Mouse (Mus musculus): ENCODE results near the gene Dlg4. TPM values are rescaled to one million over a fixed set of nuclear protein-coding genes. Genes with fewer than 3 reads are reported as not detected.

The Dlg4 gene
- polyA plus RNA-seq (2016; fragmentation: Nextera tagmentation; extraction: Ambion mirVana): 13.8 and 15.5 TPM in 2 replicates

DNA sequence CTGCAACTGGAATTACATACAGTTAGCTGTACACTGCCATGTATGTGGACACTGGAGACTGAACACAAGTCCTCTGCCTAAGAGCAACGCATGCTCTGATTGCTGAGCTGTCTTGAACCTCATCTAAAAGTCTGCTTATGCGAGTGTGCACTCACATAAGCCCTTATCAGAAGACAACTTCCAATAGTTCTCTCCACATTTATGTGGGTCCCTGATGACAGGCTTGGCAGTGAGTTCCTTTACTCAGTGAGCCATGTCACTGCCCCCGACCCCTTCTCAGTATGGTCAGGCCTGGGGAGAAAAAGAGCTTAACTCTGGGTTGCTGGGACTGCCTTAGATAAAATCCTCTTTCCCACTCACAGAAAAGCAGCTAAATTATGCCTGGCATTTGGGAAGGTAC, at the start of gene Dlg4:
Gene Dlg4 (plus strand): TSS at position 274 of the 400 bp plus-strand sequence.
- no peaks in the 10 kb centered on the region for H3K27me3 ChIP-seq (ENCODE audit: poor library complexity, severe bottlenecking)
- peaks cover 23% of the 10 kb centered on the region for H3K36me3 ChIP-seq (replicated peaks)
- 73% methylated on average over 3 of the region's 3 CpGs for WGBS
- DNase-seq (ENCODE audit: extremely low spot score, low spot score): no peak
- H3K9me3 ChIP-seq: no peaks in the 10 kb centered on the region
- H3K4me3 ChIP-seq: peak within 1 kb of the TSS; percentile 77
- peaks cover 80% of the 10 kb centered on the region for H3K4me1 ChIP-seq
- H3K27ac ChIP-seq: peak within 1 kb of the TSS; percentile 96

- WGBS: 93% methylated on average over 4 of the region's 4 CpGs
- Histone ChIP-seq H3K4me3 (no peak overlapping the region), H3K27ac (no peak overlapping the region), H3K36me3 (replicated peaks) (peaks cover 61% of the 10 kb centered on the region), H3K4me1 (peaks cover 21% of the 10 kb centered on the region), H3K9me3 (no peaks in the 10 kb centered on the region), H3K27me3 (ENCODE audit: poor library complexity, severe bottlenecking) (peaks cover 47% of the 10 kb centered on the region)
- no peak for DNase-seq (ENCODE audit: extremely low spot score, low spot score)
These were observed 47.9 kb upstream of the Dlg4 start for GRCm38 (mm10) chr11:69968793-69969192.

DNA sequence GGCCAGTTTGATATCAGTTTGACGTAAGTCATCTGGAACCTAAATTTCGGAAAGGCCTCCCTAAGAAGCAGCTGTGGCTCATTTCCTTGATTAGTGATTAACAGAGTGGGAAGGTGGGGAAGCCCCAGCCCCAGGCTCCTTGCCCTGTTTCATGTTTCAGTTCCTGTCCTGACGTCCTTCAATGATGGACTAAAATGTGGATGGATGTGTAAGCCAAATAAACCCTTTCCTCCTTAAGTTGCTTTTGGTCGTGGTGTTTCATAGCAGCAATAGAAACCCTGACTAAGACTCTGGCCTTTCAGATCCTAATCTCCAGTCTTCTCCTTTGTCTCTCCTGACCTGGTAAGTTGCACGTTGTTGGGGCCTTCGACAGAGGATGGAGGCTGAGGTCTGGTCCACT, 46.5 kb upstream of the Dlg4 start:
- H3K4me1 ChIP-seq: peaks cover 16% of the 10 kb centered on the region
- 89% methylated on average over 6 of the region's 6 CpGs for WGBS
- peaks cover 75% of the 10 kb centered on the region for H3K36me3 ChIP-seq (replicated peaks)
- no peak overlapping the region for H3K4me3 ChIP-seq
- H3K27me3 ChIP-seq (ENCODE audit: poor library complexity, severe bottlenecking): peaks cover 32% of the 10 kb centered on the region
- no peaks in the 10 kb centered on the region for H3K9me3 ChIP-seq
- DNase-seq (ENCODE audit: extremely low spot score, low spot score): no peak
- no peak overlapping the region for H3K27ac ChIP-seq

GRCm38 (mm10) chr11:69970775-69971174, 46.0 kb upstream of the Dlg4 start:
- H3K4me3 ChIP-seq: no peak overlapping the region
- no peak overlapping the region for H3K27ac ChIP-seq
- peaks cover 12% of the 10 kb centered on the region for H3K4me1 ChIP-seq
- peaks cover 27% of the 10 kb centered on the region for H3K27me3 ChIP-seq (ENCODE audit: poor library complexity, severe bottlenecking)
- no peak for DNase-seq (ENCODE audit: extremely low spot score, low spot score)
- 95% methylated on average over 3 of the region's 3 CpGs for WGBS
- H3K36me3 ChIP-seq (replicated peaks): peaks cover 81% of the 10 kb centered on the region
- no peaks in the 10 kb centered on the region for H3K9me3 ChIP-seq

- Histone ChIP-seq H3K27me3 (ENCODE audit: poor library complexity, severe bottlenecking) (no peaks in the 10 kb centered on the region), H3K4me3 (no peak overlapping the region), H3K27ac (no peak overlapping the region), H3K4me1 (peaks cover 12% of the 10 kb centered on the region), H3K9me3 (no peaks in the 10 kb centered on the region), H3K36me3 (replicated peaks) (peaks cover 87% of the 10 kb centered on the region)
- no peak for DNase-seq (ENCODE audit: extremely low spot score, low spot score)
- 93% methylated on average over 2 of the region's 2 CpGs for WGBS
These were observed 41.8 kb upstream of the Dlg4 start for GRCm38 (mm10) chr11:69974907-69975306.

GRCm38 (mm10) chr11:69976271-69976670, 40.5 kb upstream of the Dlg4 start:
- WGBS: 84% methylated on average over 4 of the region's 4 CpGs
- Histone ChIP-seq H3K36me3 (replicated peaks) (peaks cover 79% of the 10 kb centered on the region), H3K9me3 (no peaks in the 10 kb centered on the region), H3K27me3 (ENCODE audit: poor library complexity, severe bottlenecking) (no peaks in the 10 kb centered on the region), H3K4me1 (peaks cover 14% of the 10 kb centered on the region), H3K4me3 (no peak overlapping the region), H3K27ac (no peak overlapping the region)
- DNase-seq (ENCODE audit: extremely low spot score, low spot score): no peak

- H3K4me3 ChIP-seq: peak overlapping the region; percentile 99
- H3K4me1 ChIP-seq: peaks cover 38% of the 10 kb centered on the region
- 5% methylated on average over 16 of the region's 16 CpGs for WGBS
- H3K9me3 ChIP-seq: no peaks in the 10 kb centered on the region
- no peaks in the 10 kb centered on the region for H3K27me3 ChIP-seq (ENCODE audit: poor library complexity, severe bottlenecking)
- no peak for DNase-seq (ENCODE audit: extremely low spot score, low spot score)
- peaks cover 66% of the 10 kb centered on the region for H3K36me3 ChIP-seq (replicated peaks)
- peak overlapping the region; percentile 99 for H3K27ac ChIP-seq
These were observed 36.9 kb upstream of the Dlg4 start for GRCm38 (mm10) chr11:69979827-69980195.

DNA sequence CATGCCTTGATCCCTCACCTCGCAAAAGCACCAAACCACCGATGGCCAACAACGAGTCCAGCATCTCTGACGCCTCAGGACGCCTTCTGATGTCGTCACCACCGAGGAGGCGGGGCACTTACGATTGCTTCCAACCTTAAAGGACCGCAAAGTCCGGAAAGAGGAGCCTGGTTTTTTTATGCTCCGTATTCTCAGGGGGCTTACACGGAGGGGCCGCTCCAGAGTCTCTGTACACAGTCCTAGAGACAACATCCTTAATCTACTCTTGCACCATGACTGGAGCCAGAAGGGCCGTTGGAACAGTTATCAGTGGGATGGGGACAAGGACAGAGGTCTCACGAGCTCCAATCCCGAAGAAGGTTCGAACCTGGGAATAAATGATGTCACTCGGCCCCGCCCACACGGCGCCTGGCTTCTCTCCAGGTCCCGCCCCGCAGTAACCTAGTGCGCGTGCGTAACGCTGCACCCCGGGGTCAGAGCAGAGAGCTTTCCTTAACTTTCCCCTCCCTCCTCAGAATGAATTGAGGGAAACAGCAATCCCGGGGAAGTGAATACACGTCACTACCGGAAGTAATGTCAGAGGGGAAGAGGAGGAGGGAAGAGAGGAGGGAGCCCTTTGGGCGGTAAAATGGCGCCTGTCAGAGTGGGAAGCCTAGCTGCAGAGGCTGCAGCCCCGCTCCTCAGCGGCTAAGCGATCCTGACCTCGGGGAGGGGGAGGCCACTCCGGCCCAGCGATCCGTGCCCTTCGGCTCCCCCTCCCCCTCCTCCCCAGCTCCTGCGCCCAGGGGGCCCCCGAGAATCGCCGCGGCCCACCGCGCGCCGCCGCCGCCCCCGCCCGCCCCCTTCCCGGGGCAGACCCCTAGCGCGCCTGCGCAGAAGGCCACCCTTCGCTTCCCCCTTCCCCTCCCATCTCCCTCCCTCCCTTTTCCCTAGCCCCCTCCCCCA, 36.3 kb upstream of the Dlg4 start:
- peaks cover 66% of the 10 kb centered on the region for H3K36me3 ChIP-seq (replicated peaks)
- WGBS: under 1% methylated on average over 39 of the region's 60 CpGs
- H3K4me3 ChIP-seq: peak overlapping the region; percentile 99
- DNase-seq (ENCODE audit: extremely low spot score, low spot score): peak; percentile 99
- peaks cover 38% of the 10 kb centered on the region for H3K4me1 ChIP-seq
- no peaks in the 10 kb centered on the region for H3K27me3 ChIP-seq (ENCODE audit: poor library complexity, severe bottlenecking)
- H3K9me3 ChIP-seq: no peaks in the 10 kb centered on the region
- peak overlapping the region; percentile 99 for H3K27ac ChIP-seq

DNA sequence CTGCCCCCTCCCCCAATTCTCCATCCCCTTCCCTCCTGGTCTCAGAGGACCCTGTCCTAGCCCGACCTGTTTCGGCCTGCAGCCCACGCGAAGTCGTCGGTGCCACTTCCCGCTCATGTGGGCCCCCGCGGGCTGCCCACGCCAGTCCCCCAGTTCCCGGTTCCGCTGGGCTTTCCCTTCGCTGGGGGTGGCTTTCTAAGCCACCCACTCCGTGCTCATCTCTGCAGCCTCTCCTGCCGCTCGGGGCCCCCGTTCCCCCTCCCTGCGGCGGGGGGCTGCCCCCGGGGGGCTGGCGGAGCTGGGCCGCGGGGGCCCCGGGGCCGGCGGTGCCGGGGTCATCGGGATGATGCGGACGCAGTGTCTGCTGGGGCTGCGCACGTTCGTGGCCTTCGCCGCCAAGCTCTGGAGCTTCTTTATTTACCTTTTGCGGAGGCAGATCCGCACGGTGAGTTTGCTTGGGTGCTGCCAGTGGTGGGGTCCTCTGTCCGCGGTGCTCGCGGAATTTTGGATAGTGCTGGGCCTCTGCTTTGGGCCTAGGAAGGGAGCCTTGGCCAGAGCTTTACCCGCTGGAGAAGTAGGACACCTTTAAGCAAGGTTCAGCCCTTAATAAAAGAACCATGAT, 35.5 kb upstream of the Dlg4 start, which contains the start of gene Ctdnep1:
Gene Ctdnep1 (plus strand): TSS at position 16 of the 622 bp plus-strand sequence.
- H3K27me3 ChIP-seq (ENCODE audit: poor library complexity, severe bottlenecking): no peaks in the 10 kb centered on the region
- peak within 1 kb of the TSS; percentile 99 for H3K4me3 ChIP-seq
- peak within 1 kb of the TSS; percentile 99 for H3K27ac ChIP-seq
- DNase-seq (ENCODE audit: extremely low spot score, low spot score): peak; percentile 44
- peaks cover 38% of the 10 kb centered on the region for H3K4me1 ChIP-seq
- WGBS: under 1% methylated on average over 43 of the region's 43 CpGs
- H3K36me3 ChIP-seq (replicated peaks): peaks cover 64% of the 10 kb centered on the region
- H3K9me3 ChIP-seq: no peaks in the 10 kb centered on the region

GRCm38 (mm10) chr11:69982225-69982624, 34.5 kb upstream of the Dlg4 start, which contains the start of gene Elp5:
TSS of gene Elp5 (minus strand) at chr11:69982517.
- Histone ChIP-seq H3K27me3 (ENCODE audit: poor library complexity, severe bottlenecking) (no peaks in the 10 kb centered on the region), H3K4me3 (peak within 1 kb of the TSS; percentile 99), H3K36me3 (replicated peaks) (peaks cover 64% of the 10 kb centered on the region), H3K4me1 (peaks cover 38% of the 10 kb centered on the region), H3K27ac (peak within 1 kb of the TSS; percentile 99), H3K9me3 (no peaks in the 10 kb centered on the region)
- WGBS: 67% methylated on average over 8 of the region's 8 CpGs
- DNase-seq (ENCODE audit: extremely low spot score, low spot score): no peak

DNA sequence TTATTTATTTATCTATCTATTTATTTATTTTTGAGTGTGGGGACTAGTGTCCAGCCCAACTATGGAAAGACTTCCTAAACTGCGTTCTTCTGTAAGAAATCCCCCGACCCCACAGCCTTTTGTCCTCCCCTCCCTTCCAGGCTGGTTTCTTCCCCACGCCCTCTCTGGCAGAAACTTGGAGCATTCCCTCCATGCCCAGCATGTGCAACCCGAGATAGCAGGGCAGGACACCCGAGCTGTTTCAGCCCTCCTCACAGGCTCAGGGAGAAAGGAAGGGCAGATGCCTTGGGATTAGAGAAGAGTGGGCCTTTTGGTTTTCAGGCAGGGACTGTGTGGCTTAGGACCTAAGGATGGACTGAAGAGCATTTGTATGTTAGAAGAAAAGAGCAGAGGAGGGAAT, 33.9 kb upstream of the Dlg4 start:
- peaks cover 38% of the 10 kb centered on the region for H3K4me1 ChIP-seq
- no peaks in the 10 kb centered on the region for H3K9me3 ChIP-seq
- 50% methylated on average over 5 of the region's 5 CpGs for WGBS
- peaks cover 64% of the 10 kb centered on the region for H3K36me3 ChIP-seq (replicated peaks)
- H3K27ac ChIP-seq: peak overlapping the region; percentile 99
- H3K27me3 ChIP-seq (ENCODE audit: poor library complexity, severe bottlenecking): no peaks in the 10 kb centered on the region
- DNase-seq (ENCODE audit: extremely low spot score, low spot score): no peak
- peak overlapping the region; percentile 99 for H3K4me3 ChIP-seq

GRCm38 (mm10) chr11:69983377-69983776, 33.4 kb upstream of the Dlg4 start:
- Histone ChIP-seq H3K4me3 (peak overlapping the region; percentile 99), H3K36me3 (replicated peaks) (peaks cover 64% of the 10 kb centered on the region), H3K27ac (peak overlapping the region; percentile 99; the same call in 1 of the 2 replicates), H3K9me3 (no peaks in the 10 kb centered on the region), H3K4me1 (peaks cover 38% of the 10 kb centered on the region), H3K27me3 (ENCODE audit: poor library complexity, severe bottlenecking) (no peaks in the 10 kb centered on the region)
- WGBS: 84% methylated on average over 4 of the region's 4 CpGs
- DNase-seq (ENCODE audit: extremely low spot score, low spot score): no peak

DNA sequence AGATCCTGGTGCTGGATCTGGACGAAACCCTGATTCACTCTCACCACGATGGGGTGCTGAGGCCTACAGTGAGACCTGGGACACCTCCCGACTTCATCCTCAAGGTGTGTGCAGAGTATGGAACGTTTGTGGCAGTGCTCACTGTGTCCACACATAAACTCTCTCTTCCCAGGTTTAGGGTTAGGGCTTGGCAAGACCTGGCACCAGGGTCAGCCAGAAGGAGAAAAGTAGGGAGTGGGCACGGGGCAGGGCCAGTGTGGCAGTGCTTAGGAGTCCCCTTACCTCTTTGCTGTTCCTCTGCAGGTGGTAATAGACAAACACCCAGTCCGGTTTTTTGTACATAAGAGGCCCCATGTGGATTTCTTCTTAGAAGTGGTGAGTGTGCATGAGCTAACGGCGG, 32.3 kb upstream of the Dlg4 start:
- Histone ChIP-seq H3K4me1 (peaks cover 29% of the 10 kb centered on the region), H3K4me3 (no peak overlapping the region), H3K27me3 (ENCODE audit: poor library complexity, severe bottlenecking) (no peaks in the 10 kb centered on the region), H3K27ac (no peak overlapping the region), H3K9me3 (no peaks in the 10 kb centered on the region), H3K36me3 (replicated peaks) (peaks cover 69% of the 10 kb centered on the region)
- no peak for DNase-seq (ENCODE audit: extremely low spot score, low spot score)
- WGBS: 93% methylated on average over 8 of the region's 8 CpGs

All from forebrain, embryonic 10.5 days (tissue).